Mouse (Mus musculus) CH12.LX (cell line): ENCODE measurements at regions not wholly inside any gene's neighbourhood (a gene's known extent, or its start where the extent isn't known, plus 50 kb on each side); places are given as distances from the start of the nearest gene placed in this dataset.

Source experiments
- DNase-seq: peaks from one replicate; pipeline ENCODE4 v3.0.0-alpha.2; 2013; ENCODE audit errors: extremely low read depth
- H3K27ac ChIP-seq: 2 replicates; pipeline ENCODE4 v1.5.1; 2012; ENCODE audit warnings: low read depth, mild to moderate bottlenecking, control low read depth, moderate library complexity; ENCODE audit not compliant: insufficient read depth
- H3K27me3 ChIP-seq: replicated peaks from 2 replicates; pipeline ENCODE3; 2012; ENCODE audit warnings: inconsistent platforms
- H3K36me3 ChIP-seq, 2 experiments: replicated peaks in 1 of 2; 2 replicates each; pipeline versions ENCODE3 to v1.6.1; 2012; ENCODE audit warnings: inconsistent platforms in 1 of 2, low read length in 1 of 2, mild to moderate bottlenecking in 1 of 2, mixed read lengths in 1 of 2, moderate library complexity in 1 of 2; ENCODE audit not compliant: control insufficient read depth in 1 of 2, insufficient read depth in 1 of 2
- H3K4me1 ChIP-seq, 2 experiments: 2 replicates each; pipeline ENCODE4 v1.6.1; 2012; ENCODE audit warnings: inconsistent platforms in 1 of 2, moderate library complexity in 1 of 2; ENCODE audit not compliant: insufficient read depth in 2 of 2, control insufficient read depth in 1 of 2
- H3K4me2 ChIP-seq: 2 replicates; pipeline ENCODE4 v1.6.1; 2012; ENCODE audit warnings: low read depth, mild to moderate bottlenecking, control low read depth; ENCODE audit not compliant: poor library complexity, insufficient read depth, severe bottlenecking
- H3K4me3 ChIP-seq, 3 experiments: fragments of 150-350 bp in 1 of 3; sonication (generic) in 1 of 3; replicated peaks in 1 of 3; 2 replicates each; pipeline versions ENCODE3 to v1.5.1; 2011 to 2012; ENCODE audit warnings: low read depth in 2 of 3, low read length in 2 of 3, mild to moderate bottlenecking in 2 of 3, moderate library complexity in 2 of 3, control low read depth in 1 of 3, improper control_type of control experiment in 1 of 3, inconsistent platforms in 1 of 3, mixed read lengths in 1 of 3; ENCODE audit not compliant: poor library complexity in 1 of 3
- H3K79me2 ChIP-seq: replicated peaks from 2 replicates; pipeline ENCODE4 v1.6.1; 2012; ENCODE audit warnings: mild to moderate bottlenecking, moderate library complexity; ENCODE audit not compliant: control insufficient read depth, poor library complexity, insufficient read depth, severe bottlenecking; ENCODE audit errors: extremely low read depth
- H3K9ac ChIP-seq: 2 replicates; pipeline ENCODE4 v1.6.1; 2012; ENCODE audit warnings: low read depth, mild to moderate bottlenecking, control low read depth, moderate library complexity; ENCODE audit not compliant: insufficient read depth
- H3K9me3 ChIP-seq: replicated peaks from 2 replicates; pipeline ENCODE3; 2012; ENCODE audit warnings: low read length, inconsistent platforms, mixed read lengths
- CHD2 ChIP-seq: IDR thresholded peaks from 2 replicates; pipeline ENCODE4 v1.6.1; 2011; ENCODE audit warnings: low read length, improper control_type of control experiment
- CTCF ChIP-seq, 2 experiments: IDR thresholded peaks in 1 of 2; conservative IDR thresholded peaks in 1 of 2; 2 replicates each; pipeline ENCODE4 v1.5.1; 2011 to 2012; ENCODE audit warnings: low read depth in 2 of 2, low read length in 2 of 2, improper control_type of control experiment in 1 of 2, inconsistent platforms in 1 of 2, mild to moderate bottlenecking in 1 of 2, moderate library complexity in 1 of 2
- E2F4 ChIP-seq: IDR thresholded peaks from 2 replicates; pipeline ENCODE4 v1.6.1; 2011; ENCODE audit warnings: low read depth, low read length, improper control_type of control experiment; ENCODE audit not compliant: insufficient replicate concordance
- EP300 ChIP-seq: IDR thresholded peaks from 2 replicates; pipeline ENCODE4 v1.6.1; 2011; ENCODE audit warnings: low read length, improper control_type of control experiment
- ETS1 ChIP-seq: conservative IDR thresholded peaks from 2 replicates; pipeline ENCODE4 v1.6.1; 2012; ENCODE audit warnings: low read depth, mild to moderate bottlenecking, inconsistent platforms, low read length, improper control_type of control experiment, moderate library complexity
- HCFC1 ChIP-seq: IDR thresholded peaks from 2 replicates; pipeline ENCODE4 v1.6.1; 2012; ENCODE audit warnings: low read depth, mild to moderate bottlenecking, inconsistent platforms, low read length, improper control_type of control experiment
- JUND ChIP-seq: conservative IDR thresholded peaks from 2 replicates; pipeline ENCODE4 v1.6.1; 2011; ENCODE audit warnings: low read depth, low read length, improper control_type of control experiment
- MAX ChIP-seq: IDR thresholded peaks from 2 replicates; pipeline ENCODE4 v1.6.1; 2011; ENCODE audit warnings: low read length, improper control_type of control experiment
- MAZ ChIP-seq: IDR thresholded peaks from 2 replicates; pipeline ENCODE4 v1.6.1; 2012; ENCODE audit warnings: low read depth, mild to moderate bottlenecking, inconsistent platforms, low read length, improper control_type of control experiment, moderate library complexity
- MXI1 ChIP-seq: IDR thresholded peaks from 2 replicates; pipeline ENCODE4 v1.6.1; 2011; ENCODE audit warnings: mild to moderate bottlenecking, low read depth, low read length, improper control_type of control experiment
- NRF1 ChIP-seq: IDR thresholded peaks from 2 replicates; pipeline ENCODE4 v1.6.1; 2014; ENCODE audit warnings: low read depth, mild to moderate bottlenecking, inconsistent platforms, low read length, improper control_type of control experiment, moderate library complexity
- RCOR1 ChIP-seq: conservative IDR thresholded peaks from 2 replicates; pipeline ENCODE4 v1.6.1; 2012; ENCODE audit warnings: low read depth, mild to moderate bottlenecking, inconsistent platforms, low read length, improper control_type of control experiment
- SMC3 ChIP-seq: IDR thresholded peaks from 2 replicates; pipeline ENCODE4 v1.6.1; 2011; ENCODE audit warnings: low read depth, low read length, improper control_type of control experiment
- TCF12 ChIP-seq: IDR thresholded peaks from 2 replicates; pipeline ENCODE4 v1.6.1; 2014; ENCODE audit warnings: low read depth, mild to moderate bottlenecking, inconsistent platforms, low read length, improper control_type of control experiment
- USF2 ChIP-seq: conservative IDR thresholded peaks from 2 replicates; pipeline ENCODE4 v1.6.1; 2011; ENCODE audit warnings: low read depth, low read length, improper control_type of control experiment
- ZC3H11A ChIP-seq: IDR thresholded peaks from 2 replicates; pipeline ENCODE4 v1.6.1; 2012; ENCODE audit warnings: low read depth, mild to moderate bottlenecking, inconsistent platforms, low read length, improper control_type of control experiment
- dilution Hi-C: fragments of 300-500 bp; cut with MboI; formaldehyde crosslinking; loops from 2 replicates; pipeline ENCODE4 v1.14.3; 2020; ENCODE audit warnings: low sequenced_read_pairs; ENCODE audit not compliant: extremely low pct_unique_long_range_greater_than_20kb, extremely low pct_ligation_motif_present
- in situ Hi-C: fragments of 300-500 bp; cut with MboI; formaldehyde crosslinking; loops from 3 replicates; pipeline ENCODE4 v1.14.3; 2019; ENCODE audit warnings: low sequenced_read_pairs, low pct_ligation_motif_present, low pct_unique_long_range_greater_than_20kb, mixed read lengths

- no peaks in the 10 kb centered on the region for H3K36me3 ChIP-seq
- H3K9me3 ChIP-seq: peaks cover 32% of the 10 kb centered on the region
- no peak overlapping the region for H3K4me3 ChIP-seq
- H3K27me3 ChIP-seq: no peaks in the 10 kb centered on the region
- H3K4me2 ChIP-seq: no peak overlapping the region
- no peak for TF ChIP-seq E2F4
- no peak for TF ChIP-seq RCOR1
- no peak for TF ChIP-seq CTCF (conservative IDR thresholded peaks at IDR 0.05 in 1 of 2, IDR thresholded peaks at IDR 0.05 in 1 of 2; ENCODE audit: low read depth in 2 of 2, low read length in 2 of 2)
- TF ChIP-seq MXI1: no peak
- TF ChIP-seq EP300: no peak
- TF ChIP-seq MAZ: no peak
- DNase-seq: no peak
- no peaks in the 10 kb centered on the region for H3K4me1 ChIP-seq
- in situ Hi-C loops (no loop called here), dilution Hi-C loops (no loop called here)
- H3K79me2 ChIP-seq: no peaks in the 10 kb centered on the region
- H3K27ac ChIP-seq: no peak overlapping the region
- no peak overlapping the region for H3K9ac ChIP-seq
Measured at GRCm38 (mm10) chr15:50993121-50993520, 2891.6 kb upstream of the Gm7489 start.

- Histone ChIP-seq H3K4me2 (no peak overlapping the region), H3K9me3 (peaks cover 36% of the 10 kb centered on the region), H3K4me1 (no peaks in the 10 kb centered on the region), H3K27me3 (no peaks in the 10 kb centered on the region), H3K79me2 (no peaks in the 10 kb centered on the region), H3K27ac (no peak overlapping the region), H3K36me3 (no peaks in the 10 kb centered on the region), H3K4me3 (no peak overlapping the region), H3K9ac (no peak overlapping the region)
- dilution Hi-C loops (no loop called here), in situ Hi-C loops (no loop called here)
- no peak for DNase-seq
- TF ChIP-seq HCFC1: no peak
- no peak for TF ChIP-seq ETS1
Measured at GRCm38 (mm10) chr15:50995688-50996087, 2889.0 kb upstream of the Gm7489 start.

GRCm38 (mm10) chr15:50996296-50996695, 2888.4 kb upstream of the Gm7489 start:
- no peak overlapping the region for H3K27ac ChIP-seq
- in situ Hi-C loops: no loop called here
- no peaks in the 10 kb centered on the region for H3K4me1 ChIP-seq
- no peak for DNase-seq
- no peak overlapping the region for H3K4me3 ChIP-seq
- H3K9ac ChIP-seq: no peak overlapping the region
- no peaks in the 10 kb centered on the region for H3K79me2 ChIP-seq
- TF ChIP-seq CTCF (conservative IDR thresholded peaks at IDR 0.05 in 1 of 2, IDR thresholded peaks at IDR 0.05 in 1 of 2; ENCODE audit: low read depth in 2 of 2, low read length in 2 of 2) (no peak), MXI1 (no peak), TCF12 (no peak), CHD2 (no peak), JUND (no peak), NRF1 (no peak), ZC3H11A (no peak), MAX (no peak), USF2 (no peak), E2F4 (no peak), SMC3 (no peak), ETS1 (no peak)
- H3K36me3 ChIP-seq: no peaks in the 10 kb centered on the region
- H3K27me3 ChIP-seq: no peaks in the 10 kb centered on the region
- H3K4me2 ChIP-seq: no peak overlapping the region
- peaks cover 36% of the 10 kb centered on the region for H3K9me3 ChIP-seq
- dilution Hi-C loops: no loop called here
